Mouse (Mus musculus) lung, embryonic 15.5 days (tissue): ENCODE results near the gene Mmd2. TPM values are rescaled to one million over a fixed set of nuclear protein-coding genes. Genes with fewer than 3 reads are reported as not detected.

ENCODE experiments used
- ATAC-seq: fragments of 200-750 bp; cut with Nextera tagmentation; 2 replicates; pipeline ENCODE4 v1.8.0; 2017; ENCODE audit warnings: moderate number of reproducible peaks, borderline replicate concordance; ENCODE audit not compliant: low FRiP score, low TSS enrichment; ENCODE audit errors: extremely low read depth
- H3K27ac ChIP-seq: fragments of 300-500 bp; sonication (generic); 2 replicates; pipeline ENCODE4 v1.5.1; 2015; ENCODE audit warnings: moderate library complexity, mild to moderate bottlenecking, inconsistent platforms
- H3K27me3 ChIP-seq: fragments of 300-500 bp; sonication (generic); 2 replicates; pipeline ENCODE4 v1.6.1; 2015; ENCODE audit warnings: inconsistent platforms
- H3K36me3 ChIP-seq: fragments of 300-500 bp; sonication (generic); 2 replicates; pipeline ENCODE4 v1.6.1; 2015; ENCODE audit warnings: inconsistent platforms
- H3K4me1 ChIP-seq: fragments of 300-500 bp; sonication (generic); 2 replicates; pipeline ENCODE4 v1.6.1; 2015; ENCODE audit warnings: inconsistent platforms
- H3K4me2 ChIP-seq: fragments of 300-500 bp; sonication (generic); 2 replicates; pipeline ENCODE4 v1.6.1; 2015; ENCODE audit warnings: inconsistent platforms, mild to moderate bottlenecking, moderate library complexity
- H3K4me3 ChIP-seq: fragments of 300-500 bp; sonication (generic); 2 replicates; pipeline ENCODE4 v1.5.1; 2015; ENCODE audit warnings: mild to moderate bottlenecking, inconsistent platforms
- H3K9ac ChIP-seq: fragments of 300-500 bp; sonication (generic); 2 replicates; pipeline ENCODE4 v1.6.1; 2015; ENCODE audit warnings: inconsistent platforms
- H3K9me3 ChIP-seq: fragments of 300-500 bp; sonication (generic); 2 replicates; pipeline ENCODE4 v1.6.1; 2016; ENCODE audit warnings: inconsistent platforms
- WGBS: fragments of 180-500 bp; shearing (Covaris S2); methylation state at CpG from one replicate; pipeline ENCODE4 v1.1.7; 2015; 5-methylcytosine and 5-hydroxymethylcytosine counted together
- polyA plus RNA-seq: library from polyadenylated mRNA; unstranded; fragments of >200 nt; fragmentation: Nextera tagmentation; extraction: Ambion mirVana; gene quantifications from 2 replicates; pipeline ENCODE4 v1.2.1, GENCODE M21; 2015

Mmd2 gene
- polyA plus RNA-seq, 1 experiment from 2014 or later, result 0.59 TPM

- Histone ChIP-seq H3K4me3 (no peak overlapping the region), H3K9me3 (no peaks in the 10 kb centered on the region), H3K27me3 (no peaks in the 10 kb centered on the region), H3K27ac (no peak overlapping the region), H3K9ac (no peak overlapping the region), H3K4me2 (peak overlapping the region; percentile 22; the same call in 1 of the 2 replicates), H3K4me1 (no peaks in the 10 kb centered on the region), H3K36me3 (no peaks in the 10 kb centered on the region)
- WGBS, result 17% methylated on average over 21 of the region's 21 CpGs
- ATAC-seq, result 0 out of 2 replicates have a peak, but pooled peaks have one; percentile 63
Observed at GRCm38 (mm10) chr5:142557397-142558067, 51.1 kb downstream of the Mmd2 start.

- no peak overlapping the region for H3K9ac ChIP-seq
- H3K4me1 ChIP-seq, result no peaks in the 10 kb centered on the region
- no peaks in the 10 kb centered on the region for H3K27me3 ChIP-seq
- H3K36me3 ChIP-seq, result no peaks in the 10 kb centered on the region
- no peaks in the 10 kb centered on the region for H3K9me3 ChIP-seq
- H3K27ac ChIP-seq, result no peak overlapping the region
- WGBS, result 95% methylated on average over 4 of the region's 4 CpGs
- ATAC-seq, result no peak
- no peak overlapping the region for H3K4me2 ChIP-seq
- H3K4me3 ChIP-seq, result no peak overlapping the region
Observed at GRCm38 (mm10) chr5:142556721-142557120, 51.9 kb downstream of the Mmd2 start.

DNA sequence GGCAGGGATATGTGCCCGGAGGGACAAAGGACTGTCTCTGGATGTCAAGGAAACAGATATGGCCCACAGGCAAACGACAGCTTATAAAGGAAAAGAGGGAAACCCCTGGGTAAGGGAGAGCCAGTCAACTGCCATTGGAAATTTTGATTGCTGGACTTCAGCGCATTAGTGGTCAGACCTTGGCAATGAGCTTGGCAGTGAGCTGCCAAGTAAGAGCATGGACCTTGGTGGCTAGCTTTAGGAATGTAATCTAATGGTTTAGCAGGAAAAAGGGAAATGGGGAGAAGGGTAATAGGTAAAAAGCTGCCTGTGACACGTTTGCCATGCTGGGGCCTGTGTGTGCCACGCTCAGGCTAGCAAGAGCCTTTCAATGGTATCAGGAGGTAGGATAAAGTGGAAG is 52.7 kb downstream of the Mmd2 start:
- H3K36me3 ChIP-seq, result no peaks in the 10 kb centered on the region
- peaks cover 3% of the 10 kb centered on the region; the same call in 1 of the 2 replicates for H3K4me1 ChIP-seq
- H3K4me2 ChIP-seq, result no peak overlapping the region
- no peaks in the 10 kb centered on the region for H3K27me3 ChIP-seq
- H3K27ac ChIP-seq, result no peak overlapping the region
- WGBS, result 77% methylated on average over 5 of the region's 5 CpGs
- no peak for ATAC-seq
- H3K4me3 ChIP-seq, result no peak overlapping the region
- H3K9ac ChIP-seq, result no peak overlapping the region
- H3K9me3 ChIP-seq, result no peaks in the 10 kb centered on the region

DNA sequence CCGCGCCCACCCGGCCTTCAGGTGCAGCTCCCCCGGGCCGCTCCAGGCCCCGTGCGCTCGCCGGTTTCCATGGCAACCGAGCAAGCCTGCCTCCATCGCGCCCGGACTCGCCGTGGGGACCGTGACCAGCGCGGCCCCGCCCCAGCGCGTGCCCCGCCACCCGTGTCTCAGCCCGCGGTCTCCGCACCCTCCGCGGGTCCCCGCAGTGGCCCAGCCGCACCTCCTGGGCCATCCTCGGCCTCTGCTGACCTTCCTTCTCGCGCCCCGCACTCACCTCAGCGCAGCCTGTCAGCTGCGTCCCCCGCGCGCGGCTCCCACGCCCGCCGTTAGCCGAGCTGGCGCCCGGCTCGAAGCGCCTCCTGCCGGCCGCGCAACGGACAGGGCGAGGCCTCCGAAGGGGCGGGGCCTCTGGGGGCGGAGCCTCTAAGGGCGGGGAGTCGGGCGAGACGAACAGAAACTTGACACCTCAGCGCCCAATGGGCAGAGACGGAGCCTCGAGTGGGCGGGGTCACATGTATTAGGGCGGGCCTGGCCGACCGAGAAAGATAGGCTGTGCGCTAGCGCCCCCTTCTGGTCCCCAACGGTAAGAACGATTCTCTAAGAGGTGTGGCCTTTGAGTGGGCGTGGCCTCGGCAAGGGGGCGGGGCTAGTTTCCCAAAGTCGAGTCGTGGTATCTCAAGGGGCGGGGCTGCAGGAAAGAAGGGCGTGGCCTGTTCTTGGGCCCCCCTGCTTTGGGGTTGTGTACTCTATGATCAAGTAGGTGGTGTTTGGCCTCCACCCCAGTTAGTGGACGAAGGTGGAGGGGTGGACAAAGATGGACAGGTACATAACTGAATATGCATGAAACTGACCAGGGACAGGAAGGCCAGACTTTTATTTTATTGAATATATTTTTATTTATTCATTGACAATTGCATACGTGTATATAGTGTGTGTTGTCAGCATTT is 57.6 kb downstream of the Mmd2 start, which contains the start of gene Radil:
TSS of gene Radil (minus strand) at position 393 of the 947 bp plus-strand sequence.
- Histone ChIP-seq H3K9me3 (no peaks in the 10 kb centered on the region), H3K4me3 (peak within 1 kb of the TSS; percentile 63), H3K4me2 (peak within 1 kb of the TSS; percentile 100), H3K4me1 (peaks cover 25% of the 10 kb centered on the region), H3K27me3 (peaks cover 6% of the 10 kb centered on the region; the same call in 1 of the 2 replicates), H3K36me3 (no peaks in the 10 kb centered on the region), H3K9ac (peak within 1 kb of the TSS; percentile 47), H3K27ac (no peak within 1 kb of the TSS)
- WGBS, result 2% methylated on average over 67 of the region's 80 CpGs
- ATAC-seq, result peak; percentile 93

DNA sequence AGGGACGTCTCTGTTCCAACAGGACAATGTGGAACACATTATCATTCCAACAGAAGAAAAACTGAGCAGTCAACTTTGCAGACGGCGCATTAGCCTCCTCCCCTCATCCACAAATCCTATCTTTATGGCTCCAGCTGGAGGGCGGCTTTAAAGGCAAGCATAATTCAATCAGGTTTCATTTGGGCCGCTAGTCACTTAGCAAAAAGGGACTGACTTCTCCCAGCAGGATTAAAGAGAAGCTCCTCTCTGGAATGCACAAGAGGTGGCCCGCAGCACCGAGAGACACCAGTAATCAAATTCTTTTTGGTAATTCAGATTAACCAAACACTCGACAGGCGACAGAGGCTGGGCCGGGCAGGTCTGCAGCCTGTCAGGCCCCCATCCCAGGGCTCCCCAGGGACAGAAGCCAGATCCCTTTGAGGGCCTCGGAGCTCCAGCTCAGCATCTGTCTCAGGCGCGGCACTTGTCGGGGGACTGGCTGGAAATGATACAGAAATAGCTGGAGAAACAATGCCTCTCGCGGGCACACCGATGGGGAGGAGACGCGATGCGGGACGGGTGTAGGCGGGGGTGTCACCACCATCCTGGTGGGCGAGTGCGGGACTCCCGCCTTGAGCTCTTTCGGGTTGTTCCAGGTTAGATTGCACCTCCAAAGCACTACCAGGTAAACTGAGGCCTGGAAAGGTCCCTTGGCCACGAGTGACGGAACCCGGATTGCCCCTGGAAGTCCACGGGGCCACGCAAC is 58.5 kb downstream of the Mmd2 start:
- H3K36me3 ChIP-seq, result no peaks in the 10 kb centered on the region
- peak overlapping the region; percentile 47 for H3K9ac ChIP-seq
- peak overlapping the region; percentile 100 for H3K4me2 ChIP-seq
- H3K4me3 ChIP-seq, result peak overlapping the region; percentile 63
- 3% methylated on average over 31 of the region's 31 CpGs for WGBS
- H3K9me3 ChIP-seq, result no peaks in the 10 kb centered on the region
- peaks cover 6% of the 10 kb centered on the region; the same call in 1 of the 2 replicates for H3K27me3 ChIP-seq
- H3K4me1 ChIP-seq, result peaks cover 27% of the 10 kb centered on the region
- H3K27ac ChIP-seq, result no peak overlapping the region
- ATAC-seq, result peak; percentile 31

GRCm38 (mm10) chr5:142549441-142549840 is 59.2 kb downstream of the Mmd2 start:
- H3K4me3 ChIP-seq, result no peak overlapping the region

GRCm38 (mm10) chr5:142547066-142547465 is 61.5 kb downstream of the Mmd2 start:
- Histone ChIP-seq H3K27ac (no peak overlapping the region), H3K27me3 (peaks cover 6% of the 10 kb centered on the region; the same call in 1 of the 2 replicates), H3K4me3 (no peak overlapping the region), H3K4me2 (no peak overlapping the region), H3K36me3 (no peaks in the 10 kb centered on the region), H3K9me3 (no peaks in the 10 kb centered on the region), H3K9ac (no peak overlapping the region), H3K4me1 (peaks cover 34% of the 10 kb centered on the region)
- WGBS, result 84% methylated on average over 3 of the region's 3 CpGs
- ATAC-seq, result no peak

More at GRCm38 (mm10) chr5:142549441-142549840, 59.2 kb downstream of the Mmd2 start:
- no peaks in the 10 kb centered on the region for H3K36me3 ChIP-seq
- no peaks in the 10 kb centered on the region for H3K9me3 ChIP-seq
- peaks cover 34% of the 10 kb centered on the region for H3K4me1 ChIP-seq
- no peak overlapping the region for H3K9ac ChIP-seq
- peaks cover 6% of the 10 kb centered on the region; the same call in 1 of the 2 replicates for H3K27me3 ChIP-seq
- H3K27ac ChIP-seq, result no peak overlapping the region
- H3K4me2 ChIP-seq, result peak overlapping the region; percentile 100; the same call in 1 of the 2 replicates
- 50% methylated on average over 9 of the region's 9 CpGs for WGBS
- ATAC-seq, result no peak

DNA sequence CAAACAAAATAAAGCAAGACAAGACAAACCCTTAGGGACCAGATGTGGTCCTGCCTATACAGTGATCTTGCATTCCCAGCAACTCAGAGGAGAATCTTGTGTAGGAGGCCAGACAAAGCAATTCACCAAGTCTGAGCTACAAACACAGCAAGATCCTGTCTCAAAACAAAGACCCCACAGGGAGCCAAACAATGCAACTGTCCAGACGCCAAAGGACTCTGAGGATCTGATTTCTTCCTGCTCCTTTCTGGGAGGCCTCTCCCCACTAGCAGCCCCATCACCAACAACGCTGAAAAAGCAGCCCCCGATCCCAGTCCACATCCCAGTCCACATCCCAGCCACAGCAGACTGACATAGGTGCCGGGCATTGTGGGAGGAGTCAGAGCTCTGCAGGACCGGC is 62.3 kb downstream of the Mmd2 start:
- no peak overlapping the region for H3K4me2 ChIP-seq
- peaks cover 34% of the 10 kb centered on the region for H3K4me1 ChIP-seq
- H3K9ac ChIP-seq, result no peak overlapping the region
- H3K4me3 ChIP-seq, result no peak overlapping the region
- H3K9me3 ChIP-seq, result no peaks in the 10 kb centered on the region
- H3K27ac ChIP-seq, result no peak overlapping the region
- no peaks in the 10 kb centered on the region for H3K36me3 ChIP-seq
- WGBS, result 33% methylated on average over 5 of the region's 5 CpGs
- ATAC-seq, result no peak
- peaks cover 6% of the 10 kb centered on the region; the same call in 1 of the 2 replicates for H3K27me3 ChIP-seq

- 34% methylated on average over 5 of the region's 5 CpGs for WGBS
- Histone ChIP-seq H3K27me3 (no peaks in the 10 kb centered on the region; the same call in 1 of the 2 replicates), H3K4me2 (no peak overlapping the region), H3K4me1 (peaks cover 24% of the 10 kb centered on the region), H3K36me3 (no peaks in the 10 kb centered on the region), H3K4me3 (no peak overlapping the region), H3K9me3 (no peaks in the 10 kb centered on the region), H3K27ac (peak overlapping the region; percentile 49), H3K9ac (no peak overlapping the region)
- ATAC-seq, result no peak
Observed at GRCm38 (mm10) chr5:142545014-142545795, 63.4 kb downstream of the Mmd2 start.

DNA sequence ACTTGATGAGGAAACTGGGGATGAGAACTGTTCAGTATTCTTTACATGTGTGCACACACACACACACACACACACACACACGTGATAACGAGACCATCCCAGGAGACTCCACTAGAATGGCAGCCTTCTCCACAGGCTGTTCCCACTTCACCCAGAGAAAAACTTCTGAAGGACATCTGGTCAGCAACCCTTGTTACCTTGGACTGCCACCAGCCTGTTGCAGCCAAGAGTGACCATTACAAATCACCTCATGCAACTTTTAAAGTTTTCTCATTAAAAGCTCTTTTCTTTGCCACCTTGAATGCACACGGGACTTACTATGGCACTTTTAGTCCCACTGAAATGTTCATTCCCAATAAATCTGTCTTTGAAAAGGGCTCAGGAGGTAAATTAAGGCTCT is 71.3 kb downstream of the Mmd2 start:
- Histone ChIP-seq H3K27me3 (no peaks in the 10 kb centered on the region), H3K4me1 (no peaks in the 10 kb centered on the region), H3K36me3 (no peaks in the 10 kb centered on the region), H3K9me3 (no peaks in the 10 kb centered on the region), H3K4me2 (no peak overlapping the region), H3K9ac (no peak overlapping the region), H3K27ac (no peak overlapping the region), H3K4me3 (no peak overlapping the region)
- WGBS, result 77% methylated on average over 3 of the region's 3 CpGs
- no peak for ATAC-seq

DNA sequence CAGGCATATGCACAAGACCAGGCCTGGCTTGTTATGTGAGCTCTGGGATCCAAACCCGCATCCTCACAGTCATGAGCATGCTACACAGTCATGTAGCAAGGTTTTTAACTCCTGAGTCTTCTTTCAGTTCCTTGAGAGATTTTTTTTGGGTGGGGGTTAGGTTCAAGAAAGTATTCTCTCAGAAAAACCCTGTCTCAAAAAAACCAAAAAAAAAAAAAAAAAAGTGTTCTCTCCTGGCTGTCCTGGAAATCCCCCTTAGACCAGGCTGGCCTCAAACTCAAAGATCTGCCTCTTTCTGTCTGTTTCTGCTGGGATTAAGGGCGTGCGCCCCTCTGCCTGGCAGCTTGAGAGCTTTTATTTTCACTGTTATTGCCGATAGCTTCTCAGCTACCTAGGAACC is 73.2 kb downstream of the Mmd2 start:
- no peak for ATAC-seq
- no peaks in the 10 kb centered on the region for H3K4me1 ChIP-seq
- H3K36me3 ChIP-seq, result no peaks in the 10 kb centered on the region
- H3K4me3 ChIP-seq, result no peak overlapping the region
- no peak overlapping the region for H3K4me2 ChIP-seq
- H3K27me3 ChIP-seq, result peaks cover 8% of the 10 kb centered on the region
- 77% methylated on average over 4 of the region's 4 CpGs for WGBS
- no peak overlapping the region for H3K9ac ChIP-seq
- H3K27ac ChIP-seq, result no peak overlapping the region
- no peaks in the 10 kb centered on the region for H3K9me3 ChIP-seq
